Mouse (Mus musculus) adrenal gland, postnatal 36 days (tissue): Measurements from ENCODE around the gene Utf1. TPM values are rescaled to one million over a fixed set of nuclear protein-coding genes. Genes with fewer than 3 reads are reported as not detected.

Source experiments
- DNase-seq, 2 experiments: peaks; one replicate each; pipeline ENCODE4 v3.0.0; 2021; ENCODE audit warnings: mixed read lengths in 1 of 2
- total RNA-seq, 2 experiments: library from RNA; stranded (reverse); gene quantifications; 2 replicates each; pipeline ENCODE4 v1.2.3; 2021

Gene Utf1
- total RNA-seq, 2 experiments from 2014 or later = not detected

DNA sequence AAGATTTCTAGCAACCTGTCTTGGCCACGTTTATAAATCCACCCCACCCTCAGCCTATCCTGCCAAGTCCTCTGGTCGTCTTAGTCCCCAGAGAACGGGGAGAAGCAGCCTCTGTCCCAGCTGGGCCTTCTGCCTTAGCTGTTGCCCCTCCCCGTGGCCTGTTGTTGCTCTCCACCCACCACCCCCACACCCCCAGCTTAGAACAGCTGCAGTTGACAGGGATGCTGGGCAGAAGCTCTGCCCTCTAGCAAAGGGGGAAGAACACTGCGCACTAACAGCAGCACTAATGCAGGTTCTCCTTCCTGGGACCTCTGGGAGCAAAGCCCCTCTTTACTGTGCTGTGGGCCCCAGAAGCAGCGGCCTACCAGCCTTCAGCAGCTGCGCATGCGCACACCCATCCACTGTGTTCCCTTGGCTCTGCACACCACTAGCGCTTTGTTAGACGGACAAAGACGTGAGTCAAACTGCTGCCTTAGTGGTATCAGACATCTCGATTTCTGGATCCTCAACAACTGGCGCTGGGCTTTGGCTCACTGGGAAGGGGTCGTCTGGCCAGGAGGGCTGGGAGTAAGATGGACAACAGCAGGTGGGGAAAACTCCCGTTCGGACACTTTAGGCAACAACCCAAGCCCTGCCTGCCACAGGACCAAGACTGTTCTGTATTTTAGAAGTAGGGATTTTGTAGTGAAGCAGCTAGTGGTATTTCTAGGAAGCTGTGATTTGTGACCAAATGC lies 2.9 kb upstream of the Utf1 start:
- no peak for DNase-seq

DNA sequence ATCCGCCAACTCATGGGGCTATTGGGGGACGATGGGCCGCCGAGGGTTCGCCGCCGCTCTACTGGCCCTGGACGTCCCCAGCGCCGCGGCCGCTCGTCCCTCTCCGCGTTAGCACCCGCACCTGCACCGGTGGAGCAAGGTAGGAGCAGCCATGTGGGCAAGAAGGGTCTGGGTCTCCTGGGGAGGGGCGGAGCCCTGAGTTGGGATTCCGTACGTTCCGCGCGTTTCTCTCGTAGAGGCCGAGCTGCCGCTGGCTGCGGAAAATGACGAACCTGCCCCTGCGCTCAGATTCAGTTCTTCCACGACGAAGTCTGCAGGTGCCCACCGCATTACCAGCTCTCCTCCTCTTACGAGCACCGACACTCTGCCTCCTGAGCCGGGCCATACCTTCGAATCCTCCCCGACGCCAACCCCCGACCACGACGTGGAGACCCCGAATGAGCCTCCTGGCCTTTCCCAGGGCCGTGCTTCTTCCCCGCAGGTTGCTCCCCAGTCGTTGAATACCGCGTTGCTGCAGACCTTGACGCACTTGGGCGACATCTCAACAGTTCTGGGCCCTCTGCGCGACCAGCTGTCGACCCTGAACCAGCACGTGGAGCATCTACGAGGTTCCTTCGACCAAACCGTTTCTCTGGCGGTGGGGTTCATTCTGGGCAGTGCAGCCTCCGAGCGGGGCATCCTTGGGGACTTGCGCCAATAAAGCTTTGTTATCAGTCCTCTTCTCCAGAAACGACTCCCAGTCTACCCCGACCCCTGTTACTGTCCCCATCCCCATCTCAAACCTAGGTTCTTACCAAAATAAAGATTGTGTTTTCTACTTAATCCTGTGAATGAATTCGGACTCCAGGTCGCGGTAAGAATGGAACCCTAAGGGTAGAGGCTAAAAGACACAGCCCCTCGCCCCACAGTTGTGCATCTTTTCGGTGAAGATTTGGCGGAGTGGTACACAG lies 977 bp downstream of the Utf1 start:
- peak in 1 of 2 experiments; percentile 12 for DNase-seq

DNA sequence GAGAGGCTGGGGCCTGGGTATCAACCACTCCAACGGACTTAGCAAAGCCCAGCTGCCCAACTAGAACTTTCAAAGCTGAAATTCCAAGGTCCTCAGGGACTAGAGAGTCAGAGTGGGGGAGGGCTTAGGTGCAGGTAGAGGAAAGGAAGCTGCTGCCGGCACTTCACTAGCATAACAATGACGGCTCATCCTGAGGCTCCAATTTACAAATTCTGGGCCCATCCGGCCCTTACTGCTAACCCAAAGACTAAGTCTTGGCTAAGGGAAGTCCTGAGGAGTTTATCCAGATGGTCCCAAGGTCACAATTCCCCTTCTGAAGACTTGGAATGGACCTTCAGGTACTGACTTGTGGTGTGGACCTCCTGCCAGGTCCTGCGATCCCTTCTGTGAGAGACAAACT lies 1.9 kb downstream of the Utf1 start:
- no peak for DNase-seq

DNA sequence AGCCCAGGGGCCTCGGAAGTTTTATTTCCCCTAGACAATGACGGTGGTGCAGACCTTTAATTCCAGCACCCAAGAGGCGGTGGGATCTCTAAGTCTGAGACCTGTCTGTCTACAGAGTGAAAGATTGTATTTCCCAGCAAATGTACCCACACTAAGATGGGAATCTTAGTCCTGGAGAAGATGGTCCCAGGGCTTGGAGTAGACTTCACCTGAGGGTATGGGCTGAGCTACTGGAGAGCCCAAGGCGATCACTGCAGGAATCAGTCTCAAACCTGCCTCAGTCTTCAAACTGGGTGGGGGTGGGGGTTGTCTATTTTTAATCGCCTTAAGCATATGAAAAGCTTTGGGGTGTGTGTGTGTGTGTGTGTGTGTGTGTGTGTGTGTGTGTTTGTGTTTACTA lies 2.4 kb downstream of the Utf1 start:
- DNase-seq = no peak

DNA sequence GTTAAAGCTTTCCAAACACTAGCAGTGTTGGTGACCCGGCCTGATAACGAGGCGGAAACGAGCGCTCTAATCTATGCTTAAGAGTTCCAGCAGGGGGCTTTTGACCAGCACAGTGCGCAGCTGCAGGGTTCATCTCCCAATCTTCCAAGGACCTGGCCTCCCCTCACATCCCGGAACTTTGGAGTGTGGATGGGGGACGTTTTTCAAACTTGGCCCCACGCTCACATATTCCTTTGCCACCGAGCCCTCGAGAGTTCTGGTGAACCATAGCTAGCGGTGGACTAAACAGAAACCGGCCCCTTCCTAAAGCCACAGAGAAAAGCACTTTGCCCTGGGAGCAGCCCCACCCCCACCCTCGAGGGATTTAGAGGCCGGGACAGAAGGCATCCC lies 6.3 kb downstream of the Utf1 start:
- peak; percentile 63 to 77 for DNase-seq

DNA sequence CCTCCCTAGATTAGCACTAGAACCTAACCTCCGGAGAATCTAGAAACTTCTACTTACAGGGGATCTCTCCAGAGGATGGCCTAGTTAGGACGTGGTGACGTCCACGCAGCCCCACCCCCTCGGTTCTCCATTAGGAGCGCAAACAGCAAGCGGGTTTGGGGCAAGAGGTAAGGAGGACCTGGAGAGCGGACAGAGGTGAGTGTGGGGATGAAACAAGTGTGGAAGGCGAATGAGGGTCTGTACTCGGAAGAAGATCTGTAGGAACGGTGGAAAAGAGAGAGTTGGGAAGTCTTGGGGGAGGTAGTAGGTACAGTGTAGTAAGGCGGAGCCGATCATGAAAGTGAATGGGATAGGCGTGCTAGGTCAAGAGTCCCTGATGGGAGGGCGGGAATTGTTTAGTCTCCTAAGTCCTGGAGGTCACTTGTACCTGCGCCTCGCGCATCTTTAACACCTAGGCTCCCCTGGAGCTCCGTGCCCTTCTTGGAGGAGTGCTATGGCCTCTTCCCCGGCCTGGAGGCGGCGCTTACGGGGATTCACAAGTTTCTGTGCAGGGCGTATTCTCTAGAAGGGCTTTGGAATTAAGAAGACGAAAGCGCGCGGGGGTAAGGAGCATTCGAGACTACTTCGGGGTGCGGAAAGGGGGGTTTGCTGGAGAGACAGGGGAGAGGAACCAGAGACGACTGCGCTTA lies 6.8 kb downstream of the Utf1 start:
- DNase-seq = peak; percentile 70 to 82

DNA sequence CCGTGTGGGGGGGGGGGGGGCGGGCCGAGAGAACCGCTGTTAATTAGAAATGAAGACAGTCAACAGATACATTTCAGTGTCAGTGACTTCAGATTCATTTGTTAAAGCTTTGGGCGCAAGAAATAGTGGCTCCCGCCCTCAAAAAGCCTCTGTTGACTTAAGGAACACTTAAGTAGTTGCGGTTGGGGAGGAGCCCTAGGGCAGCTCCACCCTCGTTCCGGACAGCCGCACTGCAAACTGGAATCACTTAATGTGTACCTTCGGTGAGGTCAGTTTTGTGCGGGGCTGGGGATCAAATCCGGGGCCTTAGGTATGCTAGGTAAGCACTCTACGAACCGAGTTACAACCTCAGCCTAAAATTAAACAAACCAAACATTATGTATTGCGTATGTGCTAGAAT lies 7.5 kb downstream of the Utf1 start:
- DNase-seq = peak; percentile 40 to 62

DNA sequence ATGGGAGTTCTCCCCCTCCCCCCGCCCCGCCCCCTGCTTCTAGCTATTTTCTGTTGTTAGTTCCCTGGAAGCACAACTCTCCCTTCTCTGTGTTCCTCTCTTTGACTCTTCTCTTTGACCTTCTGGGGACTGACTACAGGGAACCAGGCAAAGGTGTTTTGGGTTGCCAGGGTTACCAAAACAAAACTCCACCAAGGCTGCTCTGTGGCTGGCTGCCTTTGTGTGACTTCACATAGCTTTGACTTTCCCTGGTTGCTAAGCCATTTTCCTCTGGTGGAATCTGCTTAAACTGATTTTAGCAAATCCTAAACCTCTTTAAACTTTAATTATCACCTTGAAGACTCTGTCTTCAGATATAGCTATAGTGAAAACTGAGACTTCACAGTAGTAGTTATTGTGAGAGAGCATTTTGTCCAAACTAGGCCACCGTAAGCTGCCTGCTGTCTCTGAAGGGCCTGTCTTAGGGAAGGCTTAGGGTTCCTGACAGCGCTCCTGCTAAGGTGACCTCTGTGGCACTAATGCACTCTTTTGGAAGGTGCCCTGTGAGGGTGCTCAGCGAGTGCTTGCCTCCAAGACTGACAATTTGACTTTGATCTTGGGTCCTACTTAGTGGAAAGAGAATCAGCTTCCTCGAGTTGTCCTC lies 8.5 kb downstream of the Utf1 start:
- DNase-seq = no peak

DNA sequence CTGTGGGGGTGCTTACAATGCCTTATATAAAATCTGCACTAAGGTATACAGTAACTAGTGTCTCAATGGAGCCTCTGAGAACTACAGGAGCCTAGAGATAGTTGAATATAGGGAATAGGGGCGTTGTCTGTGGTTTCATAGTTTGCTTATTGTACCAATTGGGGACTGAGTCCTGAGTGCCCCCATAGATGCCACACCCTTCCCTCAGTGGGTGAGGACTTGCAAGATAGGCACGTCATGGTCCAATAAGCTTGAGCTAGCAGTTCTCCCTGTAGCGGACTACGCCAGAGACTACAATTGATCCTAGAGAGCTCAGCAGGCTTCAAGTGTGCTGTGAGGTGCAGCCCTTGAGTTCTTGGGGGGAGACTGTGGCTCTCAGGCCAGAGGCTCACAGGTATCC lies 11.9 kb downstream of the Utf1 start:
- DNase-seq = no peak

DNA sequence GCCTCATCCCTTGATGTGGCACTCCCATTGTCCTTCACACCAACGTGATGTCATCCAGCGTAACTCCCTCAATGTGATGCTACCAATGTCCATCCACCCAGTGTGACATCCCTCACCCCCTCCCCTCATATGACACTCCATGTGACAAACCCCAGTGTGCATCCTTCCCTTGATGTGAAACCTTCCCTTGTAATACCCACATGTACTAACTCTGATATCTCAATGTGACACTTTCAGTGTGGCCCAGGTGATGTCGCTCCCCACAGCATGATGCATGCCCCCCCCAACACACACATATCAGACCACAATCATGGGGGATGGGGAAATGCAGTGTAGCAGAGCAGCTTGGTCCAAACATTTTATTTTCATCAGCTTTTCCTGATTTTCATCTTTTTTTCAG lies 13.1 kb downstream of the Utf1 start:
- DNase-seq = no peak

DNA sequence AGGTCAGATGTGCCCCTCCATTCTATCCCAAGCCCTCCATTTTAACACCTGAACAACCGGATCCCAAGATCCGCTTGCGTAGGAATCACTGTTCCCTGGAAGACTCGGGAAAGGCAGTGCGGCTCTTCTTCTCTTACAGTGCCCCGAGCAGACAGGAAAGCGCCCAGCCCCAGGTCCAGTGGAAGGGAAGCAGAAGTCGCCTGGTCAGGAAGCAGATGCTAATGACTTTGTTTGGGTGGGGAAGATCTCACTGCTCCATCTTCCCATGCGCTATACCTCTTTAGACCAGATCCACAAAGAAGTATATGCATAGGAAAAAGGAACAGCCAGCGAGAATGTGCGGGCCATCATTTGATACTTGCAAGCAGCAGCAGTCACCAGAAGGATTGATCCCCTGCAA lies 13.8 kb downstream of the Utf1 start:
- DNase-seq = peak in 1 of 2 experiments; percentile 26

DNA sequence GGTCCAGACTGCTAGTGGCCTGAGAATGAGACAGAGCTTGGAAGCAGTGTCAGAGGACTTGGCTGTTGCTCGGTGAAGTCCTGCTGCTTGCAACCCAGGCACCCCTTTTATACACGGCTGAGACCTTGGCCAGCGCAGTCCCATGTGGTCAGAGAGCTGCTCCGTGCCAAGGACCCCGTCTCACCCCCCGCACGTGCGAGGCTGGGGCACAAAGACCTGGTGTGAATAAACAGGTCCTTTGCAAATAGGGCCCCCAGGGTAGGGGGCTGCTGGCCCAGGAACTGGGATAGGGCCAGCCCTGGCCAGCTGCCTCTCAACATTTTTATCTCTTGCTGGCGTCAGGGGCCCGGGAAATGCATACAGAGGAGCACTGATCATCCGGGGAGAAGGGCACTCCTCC lies 14.4 kb downstream of the Utf1 start:
- DNase-seq = peak; percentile 51 to 64

DNA sequence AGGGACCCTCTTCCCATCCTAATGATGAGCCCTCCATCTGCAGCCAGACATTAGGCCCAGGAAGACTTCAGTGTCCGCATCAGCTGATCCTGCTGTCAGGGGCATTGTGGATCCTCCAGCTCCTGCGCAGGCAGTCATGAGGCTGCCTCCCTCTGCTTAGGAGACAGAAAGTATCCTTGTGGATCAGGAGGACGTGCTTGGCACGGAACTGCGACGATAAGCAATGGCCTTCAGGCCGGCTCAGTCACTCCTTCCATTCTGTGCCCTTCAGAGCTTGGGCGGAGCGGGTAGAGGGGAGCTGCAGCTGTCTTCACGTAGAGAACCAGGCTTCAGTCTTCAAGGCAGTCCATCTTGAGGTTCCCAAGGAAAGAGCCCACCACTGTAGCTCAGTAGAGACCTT lies 17.6 kb downstream of the Utf1 start:
- DNase-seq = peak; percentile 80 to 84

DNA sequence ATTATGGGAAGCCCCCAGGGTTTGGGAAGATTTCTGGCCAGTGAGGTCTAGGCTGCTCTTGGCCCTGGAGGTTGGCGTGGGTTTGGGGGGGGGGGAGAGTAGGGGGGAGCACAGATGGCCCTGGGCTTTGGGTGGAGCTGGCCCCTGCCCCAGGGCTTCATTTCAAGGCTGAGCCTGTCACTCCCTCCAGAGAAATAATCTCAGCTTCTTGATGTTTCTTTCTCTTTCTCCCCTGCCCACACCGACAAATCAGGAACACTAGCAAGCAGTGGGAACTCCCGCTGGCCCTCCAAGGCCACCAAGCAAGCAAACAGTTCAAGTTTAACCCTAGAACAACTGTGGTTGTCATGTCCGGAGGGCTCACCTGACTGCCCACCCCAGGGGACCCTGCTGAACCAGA lies 20.2 kb downstream of the Utf1 start:
- no peak for DNase-seq

DNA sequence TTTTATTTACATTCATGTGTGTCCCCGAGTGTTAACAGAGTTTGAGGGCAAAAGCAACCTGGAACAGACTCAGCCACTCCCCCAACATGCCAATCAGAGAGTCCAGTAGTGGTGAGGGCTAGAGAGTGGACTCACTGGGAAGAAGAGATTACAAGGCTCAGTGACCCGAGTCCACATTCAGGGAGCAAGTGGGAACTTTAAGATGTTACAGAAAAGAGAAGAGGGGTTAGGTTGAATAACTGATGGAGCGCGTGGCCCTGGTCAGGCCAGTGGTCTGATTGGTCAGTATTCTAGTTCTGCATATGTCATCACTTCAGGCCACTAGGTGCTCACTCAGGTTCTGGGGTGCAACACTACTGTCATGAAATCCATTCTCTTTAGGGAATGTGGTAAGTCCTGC lies 23.6 kb downstream of the Utf1 start:
- no peak for DNase-seq

DNA sequence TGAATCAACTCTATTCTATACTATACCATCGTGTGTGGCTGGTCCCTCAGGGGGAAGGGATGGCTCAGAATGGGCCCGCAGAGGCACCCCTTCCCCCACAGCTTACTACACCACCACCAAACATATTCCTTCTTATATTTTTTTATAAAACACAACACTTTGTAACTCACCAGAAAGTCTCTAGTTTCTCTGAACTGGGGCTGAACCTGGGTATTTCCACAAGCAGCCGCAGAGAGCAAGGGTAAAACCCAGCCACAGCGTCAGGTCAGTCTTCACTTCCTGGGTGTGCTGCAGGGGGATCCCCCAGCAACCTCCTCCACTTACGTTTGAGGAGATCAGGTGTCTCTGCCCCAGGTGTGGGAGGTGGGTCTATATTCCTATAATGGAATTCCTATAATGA lies 24.8 kb downstream of the Utf1 start:
- no peak for DNase-seq

DNA sequence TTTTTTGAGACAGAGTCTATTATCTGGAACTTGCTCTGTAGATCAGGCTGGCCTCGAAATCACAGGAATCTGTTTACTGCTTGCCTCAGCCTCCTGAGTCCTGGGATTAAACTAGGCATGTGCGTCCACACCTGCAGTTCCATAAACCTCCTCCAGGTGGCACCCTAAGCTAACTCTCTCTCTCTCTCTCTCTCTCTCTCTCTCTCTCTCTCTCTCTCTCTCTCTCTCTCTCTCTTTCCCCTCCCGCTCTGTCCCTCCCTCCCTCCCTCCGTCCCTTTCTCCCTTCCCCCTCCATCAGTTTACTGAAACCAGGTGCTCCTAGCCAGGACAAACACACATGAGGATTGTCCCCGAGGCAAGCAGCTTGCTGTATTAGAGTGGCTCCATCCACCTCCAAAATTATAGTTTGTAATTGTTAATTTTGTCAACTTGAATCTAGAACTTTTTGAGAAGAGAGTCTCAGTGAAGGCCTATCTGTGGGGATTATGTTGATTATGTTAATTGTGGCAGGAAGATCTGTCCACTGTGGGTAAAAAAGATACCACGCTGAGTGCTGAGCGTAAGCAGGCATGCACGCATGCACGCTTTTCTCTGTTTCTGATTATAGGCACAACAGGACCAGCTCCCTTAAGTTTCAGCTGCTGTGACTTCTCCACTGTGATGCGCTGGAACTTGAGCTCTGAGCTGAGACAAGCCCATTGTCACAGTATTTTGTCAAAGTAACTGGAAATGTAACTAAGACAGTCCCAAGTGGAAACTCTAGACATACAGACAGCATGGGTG lies 25.9 kb downstream of the Utf1 start:
- DNase-seq = peak; percentile 78 to 87

DNA sequence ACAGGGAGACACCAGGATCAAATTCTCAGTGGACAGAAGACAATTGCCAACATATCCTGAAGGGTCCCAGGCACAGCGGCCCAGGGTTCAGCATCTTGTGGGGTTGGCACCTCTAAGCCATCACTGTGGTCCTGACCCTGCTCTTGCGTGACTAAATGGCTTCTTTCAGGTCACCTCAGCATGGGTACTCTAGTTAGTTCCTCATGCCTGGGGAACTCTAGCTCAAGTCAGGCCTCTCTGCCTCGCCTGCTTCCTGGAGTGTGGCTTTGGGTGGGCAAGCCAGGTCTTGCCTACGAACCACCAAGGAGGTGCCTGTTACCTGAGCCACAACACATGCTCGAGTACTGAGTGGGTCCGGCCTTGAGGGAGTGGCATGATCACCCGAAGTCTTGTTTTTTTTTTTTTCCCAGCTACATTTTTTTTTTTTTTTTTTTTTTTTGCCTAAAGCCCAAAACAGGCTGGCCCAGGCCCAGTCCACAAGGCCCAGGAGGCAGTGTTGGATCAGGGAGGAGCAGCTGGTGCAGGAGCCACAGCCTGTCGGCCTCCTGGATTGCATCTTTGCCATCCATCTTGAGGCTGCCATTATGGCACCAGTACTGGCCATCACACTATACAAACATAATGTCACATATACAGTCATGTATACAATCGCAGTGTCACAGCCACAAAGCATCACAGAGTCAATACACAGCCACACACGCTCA lies 26.8 kb downstream of the Utf1 start:
- no peak for DNase-seq

DNA sequence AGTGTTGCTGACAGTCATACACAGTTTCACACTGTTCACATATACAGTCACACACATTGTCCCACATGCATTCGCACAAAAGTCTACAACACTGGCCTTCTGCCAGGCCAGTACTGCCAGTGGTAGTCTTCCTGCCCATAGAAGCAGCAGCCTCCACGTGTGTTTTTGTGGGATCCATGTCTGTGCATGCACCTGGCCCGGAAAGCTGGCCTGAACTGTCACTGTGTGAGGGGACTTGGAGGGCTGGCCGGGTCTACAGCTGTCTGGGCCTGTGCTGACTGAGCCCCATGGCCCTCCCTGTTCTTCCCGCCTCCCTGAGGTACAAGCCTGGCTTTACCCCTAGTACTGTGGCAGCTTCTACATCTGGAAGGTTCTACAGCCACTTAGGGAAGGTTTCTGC lies 27.4 kb downstream of the Utf1 start:
- DNase-seq = no peak

DNA sequence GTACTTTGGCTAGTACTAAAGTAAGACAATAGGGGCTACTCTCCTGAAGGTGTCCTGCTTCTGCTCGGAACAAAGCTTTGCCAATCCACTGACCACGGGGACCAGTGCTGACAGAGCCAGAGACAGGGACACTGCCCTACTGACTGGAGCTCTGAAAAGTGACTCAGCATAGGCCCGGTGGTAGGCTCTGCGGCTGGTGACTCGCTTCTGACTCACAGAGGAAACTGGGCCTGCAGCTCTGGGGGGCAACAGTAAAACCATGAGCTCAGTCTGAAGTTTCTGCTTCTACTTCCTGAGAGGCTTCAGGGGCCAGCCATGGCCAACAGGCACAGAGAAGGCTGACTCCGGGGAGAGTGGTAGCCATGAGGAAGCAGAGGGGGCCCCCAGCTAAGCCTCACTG lies 27.8 kb downstream of the Utf1 start:
- DNase-seq = peak; percentile 70 to 75

DNA sequence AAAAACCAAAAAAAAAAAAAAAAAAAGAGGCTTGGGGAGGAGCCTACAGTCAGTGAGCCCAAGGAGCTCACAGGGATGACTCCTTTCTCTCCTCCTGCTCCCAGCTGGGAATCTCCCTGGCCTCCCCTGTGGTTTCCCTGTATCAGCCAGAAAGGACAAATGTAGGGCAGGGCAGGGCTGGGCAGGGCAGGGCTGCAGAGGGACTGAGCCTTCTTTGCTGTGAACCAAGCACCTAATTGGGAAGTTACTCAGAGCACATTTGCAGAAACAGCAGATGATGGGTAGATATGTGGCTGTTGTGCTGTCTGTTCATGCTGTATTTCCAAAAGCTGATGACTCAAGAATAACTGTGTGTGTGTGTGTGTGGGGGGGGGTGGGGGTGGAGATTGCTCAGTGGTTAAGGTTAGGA lies 29.3 kb downstream of the Utf1 start:
- no peak for DNase-seq
